Mouse (Mus musculus) embryo, embryonic 11.5 days (tissue): ENCODE data around the gene Calhm5.

Source experiments
- DNase-seq: peaks from one replicate; pipeline ENCODE4 v3.0.0-alpha.2; 2012; ENCODE audit warnings: low read depth, low spot score

The Calhm5 gene

GRCm38 (mm10) chr10:34071650-34072049 is 24.7 kb downstream of the Calhm5 start:
- no peak for DNase-seq

- DNase-seq = no peak
Measured at GRCm38 (mm10) chr10:34070999-34071492, 25.3 kb downstream of the Calhm5 start.

- DNase-seq = no peak
Measured at GRCm38 (mm10) chr10:34069606-34070005, 26.7 kb downstream of the Calhm5 start.

- no peak for DNase-seq
Measured at GRCm38 (mm10) chr10:34066591-34066990, 29.7 kb downstream of the Calhm5 start.

GRCm38 (mm10) chr10:34053987-34054386 is 42.3 kb downstream of the Calhm5 start:
- DNase-seq = no peak

GRCm38 (mm10) chr10:34044210-34044609 is 52.1 kb downstream of the Calhm5 start, which contains the start of gene Calhm4:
TSS of gene Calhm4 (minus strand) at chr10:34044310.
- DNase-seq = no peak
